Mouse (Mus musculus): ENCODE results near the gene Crhbp.
A peak's percentile ranks its signal among the peaks of the same experiment; 100 is the strongest.

The Crhbp gene

GRCm38 (mm10) chr13:95444824-95445223, at the start of gene Crhbp:
Gene Crhbp, minus strand, starts transcription at chr13:95444924.
- no peak for DNase-seq (ENCODE audit: low spot score)

DNA sequence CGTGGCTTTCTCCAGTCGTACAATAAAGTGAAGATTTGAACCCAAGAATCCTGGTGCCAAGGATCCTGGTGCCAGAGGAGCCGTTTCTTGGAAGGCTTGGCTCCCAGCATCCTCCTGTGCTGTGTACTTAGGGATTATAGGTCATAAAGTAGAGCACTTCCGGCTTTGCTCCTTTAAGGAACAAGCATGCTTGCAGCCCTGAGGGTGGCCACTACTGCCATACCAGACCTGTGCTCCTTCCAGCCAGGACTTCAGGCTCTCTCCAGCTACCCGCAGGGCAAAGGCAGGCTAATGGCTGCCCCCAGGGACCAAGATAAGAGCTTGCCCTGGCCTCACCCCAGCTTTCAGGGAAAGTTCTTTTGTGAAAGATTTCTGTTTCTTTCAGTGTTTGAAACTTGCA, 48.6 kb upstream of the Crhbp start:
- DNase-seq (ENCODE audit: low spot score): no peak

DNA sequence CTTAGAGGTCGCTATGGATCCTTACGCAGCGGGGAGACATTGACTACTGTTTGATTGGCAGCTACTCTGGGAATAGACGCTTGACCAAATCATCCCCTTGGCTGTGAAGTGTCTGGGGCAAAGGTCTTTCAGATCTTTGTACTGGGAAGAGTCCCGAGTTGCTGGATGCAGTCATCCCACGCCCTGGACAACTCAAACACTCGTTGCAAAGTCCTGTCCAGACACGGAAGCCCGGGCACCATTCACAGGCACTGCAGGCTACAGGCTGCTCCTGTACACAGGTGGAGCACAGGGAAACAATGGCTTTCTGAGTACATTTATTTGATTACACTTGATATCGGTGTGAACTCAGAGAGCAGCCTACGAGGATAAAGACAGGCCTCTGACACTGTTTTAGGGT, 46.6 kb upstream of the Crhbp start:
- no peak for DNase-seq (ENCODE audit: low spot score)

DNA sequence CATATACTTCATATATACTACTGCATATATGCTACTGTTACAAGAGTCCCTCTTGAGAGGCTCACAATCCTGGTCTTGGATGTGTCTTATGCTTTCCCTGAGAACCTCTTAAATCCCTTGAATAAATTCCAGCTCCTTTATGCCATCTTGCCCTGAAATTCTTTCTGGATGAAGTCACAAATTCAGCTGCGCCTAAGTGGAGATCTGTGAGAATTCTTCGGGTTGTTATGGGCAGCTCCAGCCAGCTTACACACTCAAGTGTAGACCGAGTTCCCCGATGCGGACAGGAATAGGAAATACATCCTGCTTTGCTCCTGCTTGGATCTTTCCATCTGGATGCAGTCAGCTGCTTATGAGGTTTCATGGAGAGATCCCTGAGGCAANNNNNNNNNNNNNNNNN, 39.9 kb upstream of the Crhbp start:
- DNase-seq (ENCODE audit: low spot score): no peak

GRCm38 (mm10) chr13:95481428-95481827, 36.7 kb upstream of the Crhbp start:
- peak; percentile 1 for DNase-seq (ENCODE audit: low spot score)

DNA sequence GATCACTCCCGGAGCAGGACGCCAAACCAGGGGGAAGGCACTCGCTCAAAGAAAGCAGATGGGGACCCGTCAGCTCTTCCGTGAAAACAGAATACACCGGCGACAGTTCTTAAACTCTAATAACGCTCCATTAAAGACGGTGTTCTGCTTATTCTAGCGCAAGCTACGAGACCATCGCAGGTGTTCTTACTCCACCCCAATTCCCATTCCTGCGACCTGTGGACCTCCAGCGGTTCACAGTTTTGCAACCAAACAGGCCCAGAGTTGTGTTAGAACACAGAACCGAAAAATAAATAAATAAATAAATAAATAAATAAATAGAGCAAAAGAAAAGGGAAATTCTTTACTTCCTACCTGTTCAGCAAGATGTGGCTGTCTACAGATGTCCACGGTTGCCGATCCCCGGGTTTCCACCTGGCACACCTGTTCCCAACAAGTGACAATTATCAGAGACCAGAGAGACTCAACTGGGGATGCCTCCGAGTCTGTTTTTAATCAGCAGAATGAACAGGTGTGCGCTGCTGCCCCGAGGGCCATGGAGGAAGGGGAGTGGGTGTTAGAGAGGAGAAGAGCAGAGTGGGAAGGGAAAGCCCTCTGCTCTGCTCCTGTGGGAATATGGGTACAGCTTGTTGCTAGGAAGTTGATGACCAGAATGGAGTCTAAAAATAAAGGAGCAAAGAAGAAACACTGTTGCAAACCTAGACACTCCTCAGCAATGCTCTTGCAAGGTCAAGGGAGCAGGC, 34.1 kb upstream of the Crhbp start, which contains the start of gene S100z:
Gene S100z (minus strand): TSS at position 51 of the 743 bp plus-strand sequence.
- DNase-seq (ENCODE audit: low spot score): no peak

DNA sequence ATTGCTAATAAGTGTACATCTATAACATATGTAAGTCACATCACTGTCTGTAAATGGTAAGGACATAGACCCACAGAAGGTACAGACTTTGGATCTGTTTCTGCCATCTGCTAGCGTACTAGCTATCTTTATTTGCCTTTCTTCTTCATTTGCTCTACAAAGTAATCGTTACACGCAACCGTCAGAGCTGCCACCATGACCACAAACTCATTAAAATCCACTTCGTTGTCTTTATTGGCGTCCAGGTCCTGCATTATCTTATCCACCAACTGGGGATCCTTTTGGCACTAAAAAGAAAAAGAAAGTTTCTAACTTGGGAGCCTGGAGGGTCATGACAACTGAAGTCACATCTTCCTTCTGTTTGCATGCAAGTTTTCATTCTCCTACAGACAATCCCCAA, 32.4 kb upstream of the Crhbp start:
- DNase-seq (ENCODE audit: low spot score): no peak

- DNase-seq (ENCODE audit: low spot score): no peak
These were observed 30.4 kb upstream of the Crhbp start for GRCm38 (mm10) chr13:95475124-95475523.

DNA sequence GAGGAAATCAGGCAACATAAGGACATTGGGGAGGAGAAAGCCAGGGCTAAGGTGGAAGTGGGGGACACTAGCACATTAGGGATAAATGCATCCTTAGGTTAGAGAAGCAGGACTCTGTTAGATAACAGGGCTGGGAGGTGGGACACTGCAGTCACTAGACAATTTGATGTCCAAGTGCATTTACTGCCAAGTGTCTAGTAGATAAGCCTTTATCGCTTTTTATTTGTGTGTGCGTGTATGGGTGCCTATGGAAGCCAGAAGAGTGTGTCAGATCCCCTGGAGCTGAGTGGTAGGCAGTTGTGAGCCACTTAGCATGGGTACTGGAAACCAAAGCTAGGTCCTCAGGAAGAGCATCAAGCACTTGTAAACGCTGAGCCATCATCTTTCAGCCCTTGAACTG, 29.6 kb upstream of the Crhbp start:
- no peak for DNase-seq (ENCODE audit: low spot score)

DNA sequence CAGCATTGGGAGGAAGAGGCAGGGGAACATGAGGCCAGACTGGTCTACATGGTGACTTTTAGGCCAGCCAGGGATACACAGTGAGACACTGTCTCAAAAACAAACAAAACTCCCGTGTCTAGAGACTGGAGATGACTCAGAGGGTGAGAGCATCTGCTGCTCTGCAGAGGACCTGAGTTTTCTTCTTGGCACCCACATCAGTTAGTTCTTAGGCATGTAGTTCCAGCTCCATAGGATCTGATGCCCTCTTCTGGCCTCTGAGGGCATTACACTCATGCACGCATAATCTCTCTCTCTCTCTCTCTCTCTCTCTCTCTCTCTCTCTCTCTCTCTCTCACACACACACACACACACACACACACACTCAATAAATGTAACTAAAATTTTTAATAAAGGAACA, 26.2 kb upstream of the Crhbp start:
- DNase-seq (ENCODE audit: low spot score): no peak

GRCm38 (mm10) chr13:95451529-95451928, 6.8 kb upstream of the Crhbp start:
- no peak for DNase-seq (ENCODE audit: low spot score)

GRCm38 (mm10) chr13:95450636-95451210, 6.0 kb upstream of the Crhbp start:
- DNase-seq (ENCODE audit: low spot score): no peak

GRCm38 (mm10) chr13:95449730-95450129, 5.0 kb upstream of the Crhbp start:
- DNase-seq (ENCODE audit: low spot score): no peak

DNA sequence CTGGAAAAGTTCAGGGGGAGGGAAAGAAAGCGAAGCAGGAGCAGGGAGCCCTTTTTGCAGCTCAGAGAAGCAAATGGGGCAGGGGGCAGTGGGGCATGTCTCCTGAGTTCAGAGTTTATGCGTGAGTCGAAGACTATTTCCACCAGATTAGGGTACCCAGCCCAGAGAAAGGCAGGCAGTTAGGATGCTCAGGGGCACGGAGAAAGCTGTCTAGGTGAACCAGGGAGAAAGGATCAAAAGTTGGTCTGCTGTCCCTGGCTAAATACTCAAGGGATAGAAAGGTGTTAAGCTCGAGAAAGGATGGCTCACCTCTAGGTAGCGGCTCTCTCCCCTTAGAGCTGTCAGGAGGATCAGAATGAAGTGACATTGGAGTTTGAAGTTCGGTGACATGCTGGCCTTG, 433 bp downstream of the Crhbp start:
- no peak for DNase-seq (ENCODE audit: low spot score)

DNA sequence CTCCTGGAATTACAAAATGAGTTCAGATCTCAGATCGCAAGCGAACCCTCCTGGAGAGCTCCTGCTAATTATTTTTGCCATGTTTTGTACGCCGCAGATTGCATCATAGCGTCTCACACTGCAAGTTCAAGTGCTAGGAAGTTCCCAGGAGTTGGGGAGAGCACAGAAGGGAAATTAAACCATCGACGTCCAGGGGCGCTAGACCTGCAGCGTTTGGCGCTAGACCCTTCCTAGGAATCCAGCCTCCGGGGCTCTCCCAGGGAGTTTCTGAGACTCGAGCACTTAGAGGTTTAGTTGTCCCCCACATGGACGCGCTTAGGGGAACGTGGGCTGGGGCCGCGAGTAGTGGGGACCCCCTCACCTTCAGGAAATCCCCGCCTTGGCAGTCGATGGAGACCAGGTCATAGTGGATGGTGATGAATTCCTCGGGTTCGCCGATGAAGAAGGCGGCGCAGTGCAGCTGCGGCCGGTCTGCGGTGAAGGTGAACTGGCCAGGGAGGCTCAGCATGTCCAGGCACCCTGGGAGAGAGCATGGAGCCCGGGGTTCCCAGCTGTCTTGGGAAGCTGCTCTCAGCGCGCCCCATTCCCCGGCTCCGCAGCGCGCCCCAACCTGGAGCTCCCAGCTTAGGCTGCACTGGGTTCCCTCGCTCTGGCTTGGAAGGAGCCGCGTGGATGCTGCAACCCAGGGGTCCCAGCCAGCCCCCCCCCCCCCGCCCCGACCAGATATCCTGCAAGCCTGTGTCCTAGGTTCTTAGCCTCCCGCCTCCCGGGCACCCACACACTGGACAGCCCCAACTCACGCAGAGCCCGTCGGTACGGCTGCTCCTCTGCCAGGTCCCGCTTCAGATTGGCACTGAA, 1.1 kb downstream of the Crhbp start:
- no peak for DNase-seq (ENCODE audit: low spot score)

GRCm38 (mm10) chr13:95442901-95443300, 1.8 kb downstream of the Crhbp start:
- no peak for DNase-seq (ENCODE audit: low spot score)

DNA sequence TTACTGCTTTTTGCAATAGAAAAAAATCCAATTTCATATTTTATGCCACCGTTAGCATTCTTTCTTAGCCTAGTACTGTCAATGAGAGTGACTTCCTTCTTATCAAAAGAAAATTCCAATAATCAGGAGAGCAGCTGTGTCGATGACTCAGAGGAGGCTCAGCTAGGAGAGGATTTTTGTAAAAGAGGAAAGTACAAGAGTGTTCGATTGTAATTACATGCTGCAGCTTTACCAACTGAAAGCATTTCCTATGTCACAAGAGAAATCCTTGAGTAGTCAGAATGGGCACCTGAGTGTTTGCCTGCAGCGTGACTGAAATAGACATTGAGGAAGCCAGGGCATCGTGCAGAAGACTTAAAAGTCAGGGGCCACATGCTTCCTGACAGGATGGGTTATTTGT, 5.2 kb downstream of the Crhbp start:
- no peak for DNase-seq (ENCODE audit: low spot score)

DNA sequence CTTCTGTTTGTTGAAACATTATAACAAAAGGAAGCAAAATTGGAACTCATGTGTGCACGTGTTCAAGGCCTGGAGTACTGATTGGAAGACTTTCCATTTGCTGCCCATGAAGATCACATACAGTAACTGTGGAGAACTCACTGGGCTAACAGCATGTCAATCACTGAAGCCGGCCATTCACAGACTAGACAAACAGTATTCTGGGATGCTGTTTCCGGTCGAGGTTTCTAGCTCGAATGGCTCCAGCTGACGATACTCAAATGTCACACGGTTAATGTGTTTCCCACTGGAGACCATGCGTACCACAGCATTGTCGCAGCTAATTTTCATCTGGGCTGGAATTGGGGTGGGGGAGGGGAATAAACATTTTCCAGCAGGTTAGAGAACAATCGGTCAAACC, 13.0 kb downstream of the Crhbp start:
- DNase-seq (ENCODE audit: low spot score): no peak

DNA sequence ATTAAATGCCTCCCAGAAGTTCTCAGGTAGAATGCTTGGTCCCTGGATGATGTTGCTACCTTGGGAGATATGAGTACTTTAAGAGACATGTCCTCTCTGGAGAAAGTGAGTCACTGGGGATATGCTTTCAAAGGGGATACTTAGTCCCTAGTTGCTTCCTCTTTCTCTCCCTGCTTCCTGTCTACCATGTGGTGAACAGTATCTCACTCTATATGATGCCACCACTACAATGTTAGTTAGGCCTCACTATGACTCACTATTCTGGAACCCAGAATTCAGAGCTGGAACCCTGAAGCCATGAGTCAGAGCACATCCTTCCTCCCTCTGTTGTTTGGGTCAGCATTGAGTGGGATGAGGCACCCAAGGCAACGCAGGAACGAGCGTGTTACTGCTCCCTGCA, 17.2 kb downstream of the Crhbp start:
- DNase-seq (ENCODE audit: low spot score): no peak

- no peak for DNase-seq (ENCODE audit: low spot score)
These were observed 18.3 kb downstream of the Crhbp start for GRCm38 (mm10) chr13:95426421-95426820.

DNA sequence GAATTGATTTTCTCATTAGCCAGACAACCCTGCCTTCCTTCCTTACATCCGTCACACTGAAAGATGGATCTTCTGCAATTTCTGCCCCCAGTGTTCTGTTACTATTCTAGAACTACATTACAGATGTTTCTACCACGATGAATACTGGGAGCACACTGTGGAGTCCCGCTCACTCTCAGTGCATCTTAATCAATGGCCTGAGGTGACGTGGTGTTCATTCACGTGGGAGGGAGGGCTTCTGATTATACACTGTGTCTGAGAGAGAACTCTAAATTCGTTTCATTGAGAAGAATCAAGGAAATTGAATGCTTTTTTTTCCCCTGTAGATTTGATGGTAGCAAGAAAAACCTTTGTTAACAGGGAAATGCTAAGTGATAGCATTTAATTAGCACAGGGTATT, 19.2 kb downstream of the Crhbp start:
- DNase-seq (ENCODE audit: low spot score): no peak

DNA sequence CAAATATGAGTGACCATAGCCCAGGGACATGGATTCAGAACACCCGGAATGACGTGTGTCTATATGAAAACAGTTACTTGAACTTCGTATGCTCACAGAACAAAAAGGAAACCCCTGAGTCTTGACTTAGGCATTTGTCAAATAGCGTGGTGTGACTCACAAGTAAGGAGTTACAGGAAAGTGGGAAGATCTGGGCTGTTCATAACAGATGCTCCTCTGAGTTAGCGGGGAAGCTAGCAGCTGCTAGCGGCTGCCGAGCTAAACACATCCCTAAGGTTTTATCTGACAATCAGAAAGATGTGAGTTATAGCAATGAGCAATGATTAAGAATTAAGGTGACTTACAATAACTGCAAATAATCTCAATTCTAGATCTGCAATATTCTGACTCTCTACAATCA, 19.8 kb downstream of the Crhbp start:
- DNase-seq (ENCODE audit: low spot score): no peak

GRCm38 (mm10) chr13:95419204-95419749, 25.4 kb downstream of the Crhbp start:
- no peak for DNase-seq (ENCODE audit: low spot score)
